ENCODE assay signal across 18 mouse cellular contexts in genomic region chr17:30597786-30598185, GRCm38 (mm10).
"Had no signal": no experiment of that assay in that cellular context is flagged by ENCODE, and none has a peak within 500 bp of the region (broad histone marks: within the 10 kb centered on the region; RNA-seq: fewer than 3 reads in every experiment).

No protein-coding gene starts in this region.

- H3K27me3 ChIP-seq: liver, embryonic 13.5 days; liver, embryonic 15.5 days; lung, embryonic 15.5 days; midbrain, embryonic 12.5 days; neural tube, embryonic 12.5 days; stomach, embryonic 15.5 days had no signal

- H3K27ac ChIP-seq: liver, embryonic 13.5 days; liver, embryonic 15.5 days; lung, embryonic 15.5 days; macrophage; midbrain, embryonic 12.5 days; neural tube, embryonic 12.5 days; stomach, embryonic 15.5 days; stomach, postnatal 0 days had no signal

- H3K4me2 ChIP-seq: liver, embryonic 13.5 days; liver, embryonic 15.5 days; lung, embryonic 15.5 days; midbrain, embryonic 12.5 days; neural tube, embryonic 12.5 days; stomach, embryonic 15.5 days had no signal

- H3K9me3 ChIP-seq: liver, embryonic 13.5 days; liver, embryonic 15.5 days; lung, embryonic 15.5 days; midbrain, embryonic 12.5 days; stomach, embryonic 15.5 days had no signal

- DNase-seq: liver, embryonic 13.5 days; liver, postnatal 0 days; lung, adult 2 months; lung, postnatal 14 days; lung, postnatal 36 days; midbrain, embryonic 14.5 days; right cerebral cortex, postnatal 14 days; thymus, adult 2 months; thymus, postnatal 25 days; thymus, postnatal 4 days had no signal

- ATAC-seq: liver, postnatal 0 days; lung, postnatal 0 days had no signal

- H3K4me3 ChIP-seq: liver, embryonic 13.5 days; liver, embryonic 15.5 days; lung, embryonic 15.5 days; midbrain, embryonic 12.5 days; neural tube, embryonic 12.5 days; stomach, embryonic 15.5 days had no signal

- H3K9ac ChIP-seq: liver, embryonic 13.5 days; liver, embryonic 15.5 days; liver, postnatal 0 days; lung, embryonic 15.5 days; midbrain, embryonic 12.5 days; neural tube, embryonic 12.5 days; stomach, embryonic 15.5 days had no signal

- H3K4me1 ChIP-seq: lung, embryonic 15.5 days; neural tube, embryonic 12.5 days; stomach, embryonic 15.5 days had no signal
